Mouse (Mus musculus): ENCODE measurements at regions not wholly inside any gene's neighbourhood (a gene's known extent, or its start where the extent isn't known, plus 50 kb on each side); places are given as distances from the start of the nearest gene placed in this dataset.

DNA sequence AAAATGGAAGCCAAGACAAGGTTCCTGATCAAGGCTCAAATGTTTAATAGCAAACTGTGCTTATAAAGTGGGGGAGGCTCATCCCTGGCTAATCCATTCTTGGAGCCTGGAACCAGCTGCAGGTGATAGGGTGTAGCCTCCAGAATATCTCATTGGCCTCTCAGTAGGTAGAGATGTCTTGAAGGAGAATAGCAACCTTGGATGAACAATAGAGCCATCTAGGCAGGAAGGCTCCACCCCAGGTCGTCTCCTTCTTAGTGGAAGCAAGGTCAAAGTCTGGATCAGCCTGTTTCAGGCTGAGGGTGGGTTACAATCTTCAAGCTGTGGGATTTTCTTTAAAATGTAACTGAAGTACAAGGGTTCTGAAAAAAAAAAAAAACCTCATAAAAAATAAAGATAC lies 63.9 kb upstream of the Esp8 start:
- DNase-seq (ENCODE audit: low read depth) = no peak

DNA sequence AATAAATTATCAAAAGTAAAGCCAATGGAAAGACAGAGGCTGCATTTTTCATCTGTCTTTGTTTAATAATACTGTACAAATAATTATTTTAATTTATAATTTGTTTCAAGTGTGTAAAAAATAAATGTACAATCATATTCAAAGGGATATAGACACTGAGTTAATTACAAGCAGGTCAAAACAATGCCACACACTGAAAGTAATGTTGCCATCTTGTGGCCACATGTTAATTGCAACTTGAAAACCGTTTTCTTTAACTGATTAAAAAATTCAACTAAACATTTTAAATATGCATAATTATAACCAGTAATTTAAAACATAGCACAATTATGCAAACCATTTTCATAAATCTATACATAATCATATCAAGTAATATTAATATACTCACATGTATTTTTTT lies 89.4 kb upstream of the Esp8 start:
- peak; percentile 29 for DNase-seq (ENCODE audit: low read depth)

GRCm38 (mm10) chr17:40418651-40419050 lies 99.6 kb upstream of the Crisp1 start:
- no peak for DNase-seq (ENCODE audit: low read depth)

GRCm38 (mm10) chr17:40384567-40384966 lies 65.6 kb upstream of the Crisp1 start:
- peak; percentile 16 for DNase-seq (ENCODE audit: low read depth)

DNA sequence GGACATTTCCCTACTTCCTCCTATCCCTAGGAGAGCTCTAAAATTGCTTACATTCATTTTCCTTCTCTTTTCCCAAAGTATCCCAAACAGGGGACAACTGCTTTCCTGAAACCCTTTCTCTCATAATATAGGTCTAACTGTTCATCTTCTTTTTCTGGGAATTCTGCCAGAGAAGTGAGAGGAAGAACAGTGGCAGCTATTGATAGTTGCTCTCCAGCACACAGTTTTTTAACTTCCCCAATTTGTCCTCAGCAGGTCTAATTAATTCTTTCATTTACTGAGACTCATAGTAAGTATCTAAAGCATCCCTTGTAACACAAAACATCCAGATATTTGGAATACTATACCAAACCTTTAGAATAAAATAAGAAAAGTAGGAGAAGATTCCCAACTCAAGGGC lies 53.7 kb upstream of the Crisp1 start:
- DNase-seq (ENCODE audit: low read depth) = no peak
